In genomic region chr4:155267047-155267543, GRCm38 (mm10) we compare ENCODE assay signal across 12 mouse cellular contexts. TPM values are rescaled to one million over a fixed set of nuclear protein-coding genes. Genes with fewer than 3 reads are reported as not detected.
A peak's percentile ranks its signal among the peaks of the same experiment; 100 is the strongest.
DNase-seq lines count a peak whose midpoint lies in the region; ATAC-seq and TF ChIP-seq lines count a peak whose summit lies in the region.
"Had no signal": no experiment of that assay in that cellular context is flagged by ENCODE, and none has a peak within 500 bp of the region (broad histone marks: within the 10 kb centered on the region; RNA-seq: fewer than 3 reads in every experiment).

No protein-coding gene starts in this region.

- H3K36me3 ChIP-seq in hindbrain, embryonic 10.5 days = peaks cover 4% of the 10 kb centered on the region; the same call in 1 of the 2 replicates
- H3K36me3 ChIP-seq in hindbrain, embryonic 16.5 days (ENCODE audit: control insufficient read depth, insufficient read depth, low read length) = peaks cover 25% of the 10 kb centered on the region
- peaks cover 4% of the 10 kb centered on the region; the same call in 1 of the 2 replicates for H3K36me3 ChIP-seq in embryonic facial prominence, embryonic 10.5 days (replicated peaks)
- H3K36me3 ChIP-seq in limb, embryonic 15.5 days = no peaks in the 10 kb centered on the region
- H3K36me3 ChIP-seq in forebrain, postnatal 0 days (ENCODE audit: insufficient read depth) = peaks cover 34% of the 10 kb centered on the region
- H3K36me3 ChIP-seq: liver, embryonic 13.5 days had no signal

- DNase-seq in hindbrain, embryonic 10.5 days (ENCODE audit: low spot score) = no peak
- no peak for DNase-seq in embryonic facial prominence, embryonic 10.5 days (ENCODE audit: low spot score)
- peak; percentile 32 for DNase-seq in kidney, adult 9 months
- DNase-seq in forebrain, postnatal 0 days = no peak
- no peak for DNase-seq in spleen, adult 12 weeks (ENCODE audit: low spot score)
- DNase-seq in layer of hippocampus, adult 2 months (ENCODE audit: low spot score in 2 of 2) = no peak
- DNase-seq: liver, embryonic 13.5 days; thymus, postnatal 25 days had no signal

- no peak for TF ChIP-seq CTCF in forebrain, postnatal 0 days (IDR thresholded peaks at IDR 0.05; ENCODE audit: low read depth)
- TF ChIP-seq CTCF in layer of hippocampus, adult 2 months (conservative IDR thresholded peaks at IDR 0.05) = no peak

- no peak overlapping the region for H3K4me3 ChIP-seq in hindbrain, embryonic 10.5 days
- no peak overlapping the region for H3K4me3 ChIP-seq in hindbrain, embryonic 16.5 days (ENCODE audit: low read length)
- H3K4me3 ChIP-seq in embryonic facial prominence, embryonic 10.5 days = no peak overlapping the region
- H3K4me3 ChIP-seq in limb, embryonic 15.5 days = no peak overlapping the region
- H3K4me3 ChIP-seq in forebrain, postnatal 0 days (ENCODE audit: low read depth, low read length) = no peak overlapping the region
- H3K4me3 ChIP-seq in layer of hippocampus, adult 2 months = no peak overlapping the region
- H3K4me3 ChIP-seq: forebrain, embryonic 12.5 days; liver, embryonic 13.5 days had no signal

- no peaks in the 10 kb centered on the region for H3K27me3 ChIP-seq in hindbrain, embryonic 10.5 days (ENCODE audit: insufficient read depth, poor library complexity, severe bottlenecking)
- H3K27me3 ChIP-seq in hindbrain, embryonic 16.5 days (replicated peaks; ENCODE audit: control insufficient read depth, insufficient read depth, low read length) = no peaks in the 10 kb centered on the region
- H3K27me3 ChIP-seq in embryonic facial prominence, embryonic 10.5 days (replicated peaks; ENCODE audit: low read depth, poor library complexity, severe bottlenecking) = no peaks in the 10 kb centered on the region
- no peaks in the 10 kb centered on the region for H3K27me3 ChIP-seq in limb, embryonic 15.5 days
- H3K27me3 ChIP-seq in forebrain, postnatal 0 days (ENCODE audit: insufficient read depth, low read length) = no peaks in the 10 kb centered on the region
- H3K27me3 ChIP-seq: forebrain, embryonic 12.5 days had no signal

- H3K9ac ChIP-seq in hindbrain, embryonic 16.5 days (ENCODE audit: low read depth, low read length) = no peak overlapping the region
- H3K9ac ChIP-seq in limb, embryonic 15.5 days = no peak overlapping the region
- H3K9ac ChIP-seq in forebrain, postnatal 0 days = no peak overlapping the region
- H3K9ac ChIP-seq: forebrain, embryonic 12.5 days; liver, embryonic 13.5 days had no signal

- H3K4me1 ChIP-seq in hindbrain, embryonic 10.5 days (replicated peaks) = peaks cover 27% of the 10 kb centered on the region
- H3K4me1 ChIP-seq in hindbrain, embryonic 16.5 days (ENCODE audit: control insufficient read depth, insufficient read depth, low read depth, low read length) = no peaks in the 10 kb centered on the region; the same call in 1 of the 2 replicates
- peaks cover 40% of the 10 kb centered on the region for H3K4me1 ChIP-seq in embryonic facial prominence, embryonic 10.5 days
- H3K4me1 ChIP-seq in limb, embryonic 15.5 days = peaks cover 32% of the 10 kb centered on the region
- H3K4me1 ChIP-seq in forebrain, postnatal 0 days (ENCODE audit: insufficient read depth) = no peaks in the 10 kb centered on the region
- H3K4me1 ChIP-seq: forebrain, embryonic 12.5 days; liver, embryonic 13.5 days had no signal

- H3K4me2 ChIP-seq in hindbrain, embryonic 16.5 days (ENCODE audit: low read length) = no peak overlapping the region
- no peak overlapping the region for H3K4me2 ChIP-seq in limb, embryonic 15.5 days
- no peak overlapping the region for H3K4me2 ChIP-seq in forebrain, postnatal 0 days (ENCODE audit: low read depth)
- H3K4me2 ChIP-seq: forebrain, embryonic 12.5 days; liver, embryonic 13.5 days; midbrain, embryonic 11.5 days had no signal

- no peak for ATAC-seq in hindbrain, embryonic 16.5 days
- ATAC-seq in limb, embryonic 15.5 days (ENCODE audit: insufficient number of reproducible peaks, low FRiP score, low TSS enrichment, low read depth) = no peak
- no peak for ATAC-seq in forebrain, postnatal 0 days

- no peaks in the 10 kb centered on the region for H3K9me3 ChIP-seq in hindbrain, embryonic 10.5 days
- no peaks in the 10 kb centered on the region for H3K9me3 ChIP-seq in hindbrain, embryonic 16.5 days (ENCODE audit: control insufficient read depth, low read length)
- no peaks in the 10 kb centered on the region for H3K9me3 ChIP-seq in embryonic facial prominence, embryonic 10.5 days
- H3K9me3 ChIP-seq in limb, embryonic 15.5 days = no peaks in the 10 kb centered on the region
- no peaks in the 10 kb centered on the region for H3K9me3 ChIP-seq in forebrain, postnatal 0 days (ENCODE audit: low read length)
- H3K9me3 ChIP-seq: forebrain, embryonic 12.5 days; liver, embryonic 13.5 days had no signal

- peak overlapping the region; percentile 47; the same call in 1 of the 2 replicates for H3K27ac ChIP-seq in hindbrain, embryonic 10.5 days
- H3K27ac ChIP-seq in hindbrain, embryonic 16.5 days (ENCODE audit: low read depth, low read length) = no peak overlapping the region
- peak overlapping the region; percentile 21; the same call in 1 of the 2 replicates for H3K27ac ChIP-seq in embryonic facial prominence, embryonic 10.5 days (replicated peaks)
- H3K27ac ChIP-seq in limb, embryonic 15.5 days = peak overlapping the region; percentile 50
- H3K27ac ChIP-seq in forebrain, postnatal 0 days (ENCODE audit: low read depth, low read length) = no peak overlapping the region
- H3K27ac ChIP-seq in layer of hippocampus, adult 2 months = no peak overlapping the region
- H3K27ac ChIP-seq: forebrain, embryonic 12.5 days; liver, embryonic 13.5 days had no signal

- WGBS in hindbrain, embryonic 10.5 days = 85% methylated on average over 7 of the region's 7 CpGs
- WGBS in hindbrain, embryonic 16.5 days = 76% methylated on average over 7 of the region's 7 CpGs
- WGBS in embryonic facial prominence, embryonic 10.5 days = 74% methylated on average over 7 of the region's 7 CpGs
- 60% methylated on average over 7 of the region's 7 CpGs for WGBS in limb, embryonic 15.5 days
- 72% methylated on average over 7 of the region's 7 CpGs for WGBS in forebrain, postnatal 0 days

RNA-seq across cellular contexts. Expression of gene Faap20, which starts 17.5 kb away (rescaled TPM):
- polyA plus RNA-seq in hindbrain, embryonic 10.5 days (2016; fragmentation: Nextera tagmentation; extraction: Ambion mirVana) = 115 and 118 TPM in 2 replicates
- polyA plus RNA-seq in hindbrain, embryonic 16.5 days (2015; fragmentation: Nextera tagmentation; extraction: Ambion mirVana) = 72.1 and 72.5 TPM in 2 replicates
- polyA plus RNA-seq in embryonic facial prominence, embryonic 10.5 days (2016; fragmentation: Nextera tagmentation; extraction: Ambion mirVana) = 99.6 and 100 TPM in 2 replicates
- polyA plus RNA-seq in limb, embryonic 15.5 days (2015; fragmentation: Nextera tagmentation; extraction: Ambion mirVana) = 74.0 and 76.2 TPM in 2 replicates
- total RNA-seq in forebrain, postnatal 0 days (2014; rRNA removed) = 48.7 and 51.8 TPM in 2 replicates
- polyA plus RNA-seq in forebrain, postnatal 0 days (2015; fragmentation: Nextera tagmentation; extraction: Ambion mirVana) = 59.9 and 60.7 TPM in 2 replicates
- 10 to 100 TPM; 29.2 to 34.3 TPM for total RNA-seq in layer of hippocampus, adult 2 months (2021)

RNA-seq across cellular contexts. Expression of gene Ski, which starts 44.7 kb away (rescaled TPM):
- polyA plus RNA-seq in hindbrain, embryonic 10.5 days (2016; fragmentation: Nextera tagmentation; extraction: Ambion mirVana) = 9.3 and 10.1 TPM in 2 replicates
- polyA plus RNA-seq in hindbrain, embryonic 16.5 days (2015; fragmentation: Nextera tagmentation; extraction: Ambion mirVana) = 11.1 TPM in 2 replicates
- polyA plus RNA-seq in embryonic facial prominence, embryonic 10.5 days (2016; fragmentation: Nextera tagmentation; extraction: Ambion mirVana) = 8.5 and 10.7 TPM in 2 replicates
- 25.2 and 26.8 TPM in 2 replicates for polyA plus RNA-seq in limb, embryonic 15.5 days (2015; fragmentation: Nextera tagmentation; extraction: Ambion mirVana)
- 66.9 and 68.7 TPM in 2 replicates for total RNA-seq in forebrain, postnatal 0 days (2014; rRNA removed)
- 11.7 and 12.2 TPM in 2 replicates for polyA plus RNA-seq in forebrain, postnatal 0 days (2015; fragmentation: Nextera tagmentation; extraction: Ambion mirVana)
- 100 to 1,000 TPM; 128 to 136 TPM for total RNA-seq in layer of hippocampus, adult 2 months (2021)

Comparison
In these comparisons a context has a peak if more than half of its experiments do, and no peak if none do; other contexts are left out.
1. H3K27ac ChIP-seq: peak in hindbrain, embryonic 10.5 days (single experiment), embryonic facial prominence, embryonic 10.5 days (single experiment) and limb, embryonic 15.5 days (single experiment); none in hindbrain, embryonic 16.5 days (single experiment), forebrain, postnatal 0 days (single experiment) and layer of hippocampus, adult 2 months (single experiment).